9 mouse cellular contexts compared by ENCODE assay signal in genomic region chr15:61415626-61416025, GRCm38 (mm10).
DNase-seq lines count a peak whose midpoint lies in the region; TF ChIP-seq lines count a peak whose summit lies in the region.
"Had no signal": no experiment of that assay in that cellular context is flagged by ENCODE, and none has a peak within 500 bp of the region (broad histone marks: within the 10 kb centered on the region; RNA-seq: fewer than 3 reads in every experiment).

No protein-coding gene starts in this region.

- H3K36me3 ChIP-seq in liver, adult 2 months (ENCODE audit: control insufficient read depth, insufficient read depth, low read length), result no peaks in the 10 kb centered on the region
- H3K36me3 ChIP-seq in limb, embryonic 10.5 days, result no peaks in the 10 kb centered on the region
- H3K36me3 ChIP-seq: kidney, embryonic 15.5 days had no signal

- H3K4me3 ChIP-seq in liver, adult 2 months (ENCODE audit: insufficient read depth, low read depth, low read length), result no peak overlapping the region
- no peak overlapping the region for H3K4me3 ChIP-seq in cortical plate, adult 2 months (ENCODE audit: insufficient read depth, low read length)
- H3K4me3 ChIP-seq in limb, embryonic 10.5 days, result no peak overlapping the region
- H3K4me3 ChIP-seq: kidney, embryonic 15.5 days had no signal

- TF ChIP-seq POLR2A in liver, adult 2 months (IDR thresholded peaks at IDR 0.05; ENCODE audit: extremely low read depth, insufficient read depth, low read length), result no peak
- no peak for TF ChIP-seq POLR2A in cortical plate, adult 2 months (IDR thresholded peaks at IDR 0.05; ENCODE audit: extremely low read depth, insufficient read depth, low read length)

- no peaks in the 10 kb centered on the region for H3K79me2 ChIP-seq in liver, adult 2 months (ENCODE audit: control insufficient read depth, insufficient read depth, low read length)

- DNase-seq in embryo, embryonic 10.5 days (ENCODE audit: low spot score), result peak; percentile 9
- no peak for DNase-seq in embryo, embryonic 9.5 days (ENCODE audit: extremely low spot score)
- DNase-seq in liver, adult 2 months (ENCODE audit: extremely low read depth, low read depth, low spot score), result peak; percentile 6
- no peak for DNase-seq in liver
- DNase-seq in thymus, postnatal 14 days, result peak; percentile 66
- DNase-seq in layer of hippocampus, adult 9-11 months, result no peak
- DNase-seq in limb, embryonic 10.5 days (ENCODE audit: low spot score), result no peak

- no peak overlapping the region for H3K27ac ChIP-seq in liver, adult 2 months (replicated peaks; ENCODE audit: insufficient read depth, low read depth, low read length)
- H3K27ac ChIP-seq in cortical plate, adult 2 months (ENCODE audit: insufficient read depth, low read length), result no peak overlapping the region
- H3K27ac ChIP-seq in limb, embryonic 10.5 days, result no peak overlapping the region
- H3K27ac ChIP-seq: kidney, embryonic 15.5 days had no signal

- H3K4me1 ChIP-seq in liver, adult 2 months (ENCODE audit: control insufficient read depth, insufficient read depth, low read length), result no peaks in the 10 kb centered on the region
- H3K4me1 ChIP-seq in cortical plate, adult 2 months (ENCODE audit: control insufficient read depth, insufficient read depth, low read length), result no peaks in the 10 kb centered on the region; the same call in 1 of the 2 replicates
- H3K4me1 ChIP-seq in limb, embryonic 10.5 days, result no peaks in the 10 kb centered on the region
- H3K4me1 ChIP-seq: kidney, embryonic 15.5 days had no signal

- no peaks in the 10 kb centered on the region for H3K9me3 ChIP-seq in limb, embryonic 10.5 days (replicated peaks)
- H3K9me3 ChIP-seq: kidney, embryonic 15.5 days had no signal

- WGBS in liver, adult 2 months, result 47% methylated on average over 1 of the region's 1 CpGs
- 68% methylated on average over 1 of the region's 1 CpGs for WGBS in limb, embryonic 10.5 days

- no peak overlapping the region for H3K9ac ChIP-seq in liver, adult 2 months (ENCODE audit: low read depth, low read length)
- H3K9ac ChIP-seq: kidney, embryonic 15.5 days had no signal

- no peaks in the 10 kb centered on the region for H3K27me3 ChIP-seq in liver, adult 2 months (ENCODE audit: control insufficient read depth, insufficient read depth, low read length)
- no peaks in the 10 kb centered on the region for H3K27me3 ChIP-seq in limb, embryonic 10.5 days (ENCODE audit: low read depth, poor library complexity, severe bottlenecking)
- H3K27me3 ChIP-seq: kidney, embryonic 15.5 days had no signal

- TF ChIP-seq CTCF in liver, adult 2 months (IDR thresholded peaks at IDR 0.05; ENCODE audit: low read depth, low read length), result 0 out of 2 replicates have a peak, but pooled peaks have one; percentile 19
- TF ChIP-seq CTCF in cortical plate, adult 2 months (IDR thresholded peaks at IDR 0.05; ENCODE audit: extremely low read depth, insufficient read depth, low read length), result peak; percentile 6; the same call in 1 of the 2 replicates

Comparison
In these comparisons a context has a peak if more than half of its experiments do, and no peak if none do; other contexts are left out.
1. DNase-seq: peak in embryo, embryonic 10.5 days (single experiment), liver, adult 2 months (single experiment) and thymus, postnatal 14 days (single experiment); none in embryo, embryonic 9.5 days (single experiment), liver (single experiment), layer of hippocampus, adult 9-11 months (single experiment) and limb, embryonic 10.5 days (single experiment).